Mouse (Mus musculus) midbrain, postnatal 0 days (tissue): ENCODE results near the gene Acbd3. TPM values are rescaled to one million over a fixed set of nuclear protein-coding genes. Genes with fewer than 3 reads are reported as not detected.
A peak's percentile ranks its signal among the peaks of the same experiment; 100 is the strongest.

Experiments
- ATAC-seq: fragments of 200-750 bp; cut with Nextera tagmentation; 2 replicates; pipeline ENCODE4 v1.8.0; 2017; ENCODE audit warnings: moderate number of reproducible peaks, mild to moderate bottlenecking, moderate TSS enrichment, moderate library complexity; ENCODE audit not compliant: low FRiP score
- DNase-seq: peaks from one replicate; pipeline ENCODE4 v3.0.0-alpha.2; 2015; ENCODE audit warnings: low spot score
- H3K27ac ChIP-seq: fragments of 300-500 bp; sonication (generic); 2 replicates; pipeline ENCODE4 v1.5.1; 2014; ENCODE audit warnings: low read depth, mild to moderate bottlenecking, low read length, mixed read lengths
- H3K27me3 ChIP-seq: fragments of 300-500 bp; sonication (generic); 2 replicates; pipeline ENCODE4 v1.6.1; 2014; ENCODE audit warnings: low read length, control low read depth, mixed read lengths; ENCODE audit not compliant: insufficient read depth
- H3K36me3 ChIP-seq: fragments of 300-500 bp; sonication (generic); 2 replicates; pipeline ENCODE4 v1.6.1; 2014; ENCODE audit warnings: low read length, control low read depth, mixed read lengths; ENCODE audit not compliant: insufficient read depth
- H3K4me1 ChIP-seq: fragments of 300-500 bp; sonication (generic); 2 replicates; pipeline ENCODE4 v1.6.1; 2014; ENCODE audit warnings: mild to moderate bottlenecking, control low read depth, antibody characterized with exemption, low read length, mixed read lengths; ENCODE audit not compliant: insufficient read depth
- H3K4me2 ChIP-seq: fragments of 300-500 bp; sonication (generic); 2 replicates; pipeline ENCODE4 v1.6.1; 2014; ENCODE audit warnings: low read depth, mild to moderate bottlenecking, low read length, mixed read lengths; ENCODE audit not compliant: poor library complexity, severe bottlenecking
- H3K4me3 ChIP-seq: fragments of 300-500 bp; sonication (generic); 2 replicates; pipeline ENCODE4 v1.5.1; 2014; ENCODE audit warnings: low read depth, mild to moderate bottlenecking, low read length, moderate library complexity
- H3K9ac ChIP-seq: fragments of 300-500 bp; sonication (generic); replicated peaks from 2 replicates; pipeline ENCODE4 v1.6.1; 2014; ENCODE audit warnings: mild to moderate bottlenecking, low read length, moderate library complexity, mixed read lengths; ENCODE audit not compliant: poor library complexity, severe bottlenecking
- H3K9me3 ChIP-seq: fragments of 300-500 bp; sonication (generic); 2 replicates; pipeline ENCODE4 v1.6.1; 2016; ENCODE audit warnings: low read length, control low read depth
- CTCF ChIP-seq: IDR thresholded peaks from 2 replicates; pipeline ENCODE4 v1.5.1; 2016; ENCODE audit warnings: antibody characterized with exemption, mild to moderate bottlenecking
- WGBS: fragments of 180-500 bp; shearing (Covaris S2); extraction: QIAGEN DNeasy Blood & Tissue Kit; methylation state at CpG from one replicate; pipeline ENCODE4 v1.1.7; 2014; 5-methylcytosine and 5-hydroxymethylcytosine counted together
- polyA plus RNA-seq: library from polyadenylated mRNA; unstranded; fragments of >200 nt; fragmentation: Nextera tagmentation; extraction: Ambion mirVana; gene quantifications from 2 replicates; pipeline ENCODE4 v1.2.1, GENCODE M21; 2015
- total RNA-seq: library from RNA; depleted of rRNA; stranded (reverse); fragments of >200 nt; gene quantifications from 2 replicates; pipeline ENCODE4 v1.2.3, GENCODE M21; 2014; rRNA removed

Acbd3 gene
- total RNA-seq (30.0 and 42.5 TPM in 2 replicates), polyA plus RNA-seq (15.8 and 18.8 TPM in 2 replicates)

GRCm38 (mm10) chr1:180725704-180726179, at the start of gene Acbd3:
Gene Acbd3, plus strand, starts transcription at chr1:180726043.
- Histone ChIP-seq H3K9me3 (no peaks in the 10 kb centered on the region), H3K27ac (peak within 1 kb of the TSS; percentile 83), H3K9ac (peak within 1 kb of the TSS; percentile 84), H3K27me3 (no peaks in the 10 kb centered on the region), H3K4me2 (peak within 1 kb of the TSS; percentile 76), H3K4me1 (peaks cover 10% of the 10 kb centered on the region), H3K36me3 (no peaks in the 10 kb centered on the region), H3K4me3 (peak within 1 kb of the TSS; percentile 81)
- 0% methylated on average over 42 of the region's 52 CpGs for WGBS
- DNase-seq, result peak; percentile 91
- peak; percentile 35 for TF ChIP-seq CTCF
- ATAC-seq, result peak; percentile 93

GRCm38 (mm10) chr1:180691284-180691683, 34.6 kb upstream of the Acbd3 start:
- Histone ChIP-seq H3K4me1 (no peaks in the 10 kb centered on the region), H3K27ac (no peak overlapping the region), H3K4me2 (no peak overlapping the region), H3K27me3 (peaks cover 9% of the 10 kb centered on the region), H3K4me3 (no peak overlapping the region), H3K9ac (no peak overlapping the region), H3K9me3 (no peaks in the 10 kb centered on the region), H3K36me3 (0 out of 2 replicates have a peak, but pooled peaks cover 5% of the 10 kb centered on the region)
- no peak for DNase-seq
- WGBS, result 93% methylated on average over 7 of the region's 7 CpGs
- TF ChIP-seq CTCF, result no peak
- no peak for ATAC-seq

- H3K9ac ChIP-seq, result 0 out of 2 replicates have a peak within 1 kb of the TSS, but pooled peaks have one; percentile 19
- no peak within 1 kb of the TSS for H3K27ac ChIP-seq
- no peak for TF ChIP-seq CTCF
- no peak for DNase-seq
- H3K4me1 ChIP-seq, result peaks cover 6% of the 10 kb centered on the region; the same call in 1 of the 2 replicates
- H3K4me3 ChIP-seq, result peak within 1 kb of the TSS; percentile 35
- H3K9me3 ChIP-seq, result no peaks in the 10 kb centered on the region
- H3K27me3 ChIP-seq, result peaks cover 28% of the 10 kb centered on the region
- under 1% methylated on average over 63 of the region's 79 CpGs for WGBS
- no peak for ATAC-seq
- H3K36me3 ChIP-seq, result no peaks in the 10 kb centered on the region
- H3K4me2 ChIP-seq, result peak within 1 kb of the TSS; percentile 50
Measured at GRCm38 (mm10) chr1:180696626-180697352, 29.1 kb upstream of the Acbd3 start, which contains the start of gene Mixl1. Gene Mixl1, minus strand, starts transcription at chr1:180697034.

GRCm38 (mm10) chr1:180698063-180698462, 27.8 kb upstream of the Acbd3 start:
- Histone ChIP-seq H3K4me1 (peaks cover 9% of the 10 kb centered on the region), H3K9me3 (no peaks in the 10 kb centered on the region), H3K4me2 (no peak overlapping the region), H3K27ac (no peak overlapping the region), H3K27me3 (peaks cover 28% of the 10 kb centered on the region), H3K9ac (no peak overlapping the region), H3K4me3 (no peak overlapping the region), H3K36me3 (no peaks in the 10 kb centered on the region)
- 63% methylated on average over 5 of the region's 5 CpGs for WGBS
- DNase-seq, result no peak
- no peak for TF ChIP-seq CTCF
- no peak for ATAC-seq

- H3K4me1 ChIP-seq, result peaks cover 3% of the 10 kb centered on the region; the same call in 1 of the 2 replicates
- 39% methylated on average over 6 of the region's 6 CpGs for WGBS
- H3K4me2 ChIP-seq, result no peak overlapping the region
Measured at GRCm38 (mm10) chr1:180703400-180703799, 22.4 kb upstream of the Acbd3 start.

GRCm38 (mm10) chr1:180707368-180707767, 18.5 kb upstream of the Acbd3 start:
- DNase-seq (no peak), ATAC-seq (no peak)
- WGBS, result 53% methylated on average over 3 of the region's 3 CpGs
- H3K9ac ChIP-seq, result no peak overlapping the region
- no peaks in the 10 kb centered on the region for H3K36me3 ChIP-seq
- TF ChIP-seq CTCF, result no peak
- no peak overlapping the region for H3K4me3 ChIP-seq
- no peaks in the 10 kb centered on the region for H3K9me3 ChIP-seq
- no peaks in the 10 kb centered on the region for H3K27me3 ChIP-seq
- no peak overlapping the region for H3K27ac ChIP-seq
- peaks cover 3% of the 10 kb centered on the region; the same call in 1 of the 2 replicates for H3K4me1 ChIP-seq
- H3K4me2 ChIP-seq, result no peak overlapping the region

More at GRCm38 (mm10) chr1:180703400-180703799, 22.4 kb upstream of the Acbd3 start:
- Histone ChIP-seq H3K9ac (no peak overlapping the region), H3K27me3 (no peaks in the 10 kb centered on the region), H3K9me3 (no peaks in the 10 kb centered on the region), H3K4me3 (no peak overlapping the region), H3K36me3 (no peaks in the 10 kb centered on the region), H3K27ac (no peak overlapping the region)
- no peak for TF ChIP-seq CTCF
- ATAC-seq (no peak), DNase-seq (no peak)
